Mouse (Mus musculus) kidney, embryonic 15.5 days (tissue): ENCODE data around the gene Nampt. TPM values are rescaled to one million over a fixed set of nuclear protein-coding genes. Genes with fewer than 3 reads are reported as not detected.

ENCODE experiments used
- polyA plus RNA-seq: library from polyadenylated mRNA; unstranded; fragments of >200 nt; fragmentation: Nextera tagmentation; extraction: Ambion mirVana; gene quantifications from 2 replicates; pipeline ENCODE4 v1.2.1, GENCODE M21; 2015

Gene Nampt
- polyA plus RNA-seq, 1 experiment from 2014 or later, result 23.9 TPM

Other genes starting within 250 kb of the Nampt start
- 118 and 131 TPM in 2 replicates for gene Sypl, start 134.3 kb downstream of the Nampt start, polyA plus RNA-seq